Mouse (Mus musculus): Measurements from ENCODE around the gene Cadm1. TPM values are rescaled to one million over a fixed set of nuclear protein-coding genes. Genes with fewer than 3 reads are reported as not detected.
A peak's percentile ranks its signal among the peaks of the same experiment; 100 is the strongest.

Cadm1 gene
- polyA plus RNA-seq, 1 experiment: 9.3 TPM

DNA sequence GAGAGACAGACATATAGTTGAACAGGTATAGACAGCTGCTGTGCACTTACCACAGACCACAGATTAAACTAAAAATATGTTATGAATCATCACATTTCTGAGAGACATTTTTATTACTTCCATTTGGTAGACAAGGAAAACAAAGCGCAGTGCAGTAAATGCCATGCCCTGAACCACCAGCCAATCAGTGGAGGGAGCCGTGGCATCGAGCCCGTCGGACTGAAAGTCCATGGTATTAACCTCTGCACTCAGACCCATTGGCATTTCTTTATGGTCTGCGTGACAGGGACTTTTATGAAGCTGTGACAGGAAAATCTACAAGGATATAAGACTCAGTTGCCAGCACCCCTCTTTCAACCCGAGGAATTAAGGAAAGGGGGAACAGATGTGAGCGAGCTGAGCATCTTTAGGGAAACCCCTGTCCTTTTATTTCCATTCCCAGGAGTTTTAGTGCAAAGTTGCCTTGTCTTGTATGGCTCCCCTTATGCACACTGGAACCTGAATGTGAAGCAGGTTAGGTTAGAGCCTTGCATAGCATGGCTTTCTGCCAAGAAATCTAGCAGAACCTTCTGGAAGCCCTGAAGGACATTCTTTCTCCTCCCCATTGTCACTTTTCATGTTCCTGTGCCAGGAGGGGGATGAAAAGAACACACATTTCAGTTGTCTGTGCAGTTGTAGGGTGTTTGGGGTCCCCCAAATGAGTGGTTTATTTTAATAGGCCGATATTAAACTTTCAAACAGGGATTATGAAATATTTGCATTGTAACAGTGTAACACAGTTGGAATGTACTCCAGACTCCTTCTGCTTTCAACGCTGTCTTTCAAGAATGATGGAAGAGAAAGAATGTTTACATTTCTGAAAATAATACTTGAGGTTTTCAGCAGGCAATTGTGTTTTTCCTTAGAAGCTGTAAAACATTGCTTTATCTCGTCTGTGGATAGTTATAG is 145.1 kb downstream of the Cadm1 start:
- Histone ChIP-seq H3K4me3 (no peak overlapping the region), H3K79me2 (ENCODE audit: control insufficient read depth, insufficient read depth) (no peaks in the 10 kb centered on the region), H3K4me2 (ENCODE audit: low read depth) (peak overlapping the region; percentile 68), H3ac (ENCODE audit: control insufficient read depth, insufficient read length) (no peak overlapping the region), H3K27me3 (ENCODE audit: control insufficient read depth, insufficient read depth, insufficient read length) (no peaks in the 10 kb centered on the region), H3K36me3 (ENCODE audit: control insufficient read depth, insufficient read depth) (no peaks in the 10 kb centered on the region)
- TF ChIP-seq MYOD1 (IDR thresholded peaks at IDR 0.05; ENCODE audit: control insufficient read depth in 1 of 3, insufficient read length in 2 of 3, low read depth in 2 of 3) (peak in 1 of 3 experiments; percentile 22), POLR2A (IDR thresholded peaks at IDR 0.05; ENCODE audit: insufficient read length, low read depth) (no peak)

DNA sequence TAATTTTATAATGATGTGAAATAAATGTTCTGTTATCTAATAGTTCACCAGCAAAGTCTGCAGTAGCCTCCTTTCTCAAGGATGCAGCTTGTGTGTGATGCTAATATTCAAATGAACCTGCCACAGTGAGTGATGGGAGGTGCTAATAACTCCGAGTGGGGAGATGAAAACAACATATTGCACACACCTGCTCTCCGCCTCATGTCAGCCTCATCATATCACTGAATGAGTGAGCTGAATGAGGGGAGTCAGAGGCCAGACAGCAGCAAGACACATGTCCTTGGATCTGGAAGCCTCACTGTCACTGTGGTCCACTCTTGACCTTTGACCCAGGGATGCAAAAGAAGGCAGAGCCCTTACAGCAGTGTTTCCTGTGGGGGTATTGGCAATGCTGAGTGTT is 156.9 kb downstream of the Cadm1 start:
- Histone ChIP-seq H3ac (ENCODE audit: control insufficient read depth, insufficient read length) (no peak overlapping the region), H3K79me2 (ENCODE audit: control insufficient read depth, insufficient read depth) (no peaks in the 10 kb centered on the region), H3K27me3 (ENCODE audit: control insufficient read depth, insufficient read depth, insufficient read length) (no peaks in the 10 kb centered on the region), H3K4me2 (ENCODE audit: low read depth) (no peak overlapping the region), H3K36me3 (ENCODE audit: control insufficient read depth, insufficient read depth) (no peaks in the 10 kb centered on the region), H3K4me3 (no peak overlapping the region)
- TF ChIP-seq TCF3 (IDR thresholded peaks at IDR 0.05; ENCODE audit: insufficient read length, low read depth) (no peak), REST (IDR thresholded peaks at IDR 0.05; ENCODE audit: insufficient read depth, insufficient read length) (no peak), E2F4 (IDR thresholded peaks at IDR 0.05; ENCODE audit: insufficient read depth) (no peak), USF1 (IDR thresholded peaks at IDR 0.05; ENCODE audit: low read depth) (no peak), MYOD1 (IDR thresholded peaks at IDR 0.05; ENCODE audit: control insufficient read depth in 1 of 3, insufficient read length in 2 of 3, low read depth in 2 of 3) (no peak), TCF12 (IDR thresholded peaks at IDR 0.05; ENCODE audit: insufficient read depth, poor library complexity, severe bottlenecking) (no peak), POLR2AphosphoS2 (IDR thresholded peaks at IDR 0.05; ENCODE audit: insufficient read length, low read depth) (no peak), CEBPB (IDR thresholded peaks at IDR 0.05; ENCODE audit: insufficient read depth, poor library complexity, severe bottlenecking) (no peak), MYOG (IDR thresholded peaks at IDR 0.05; ENCODE audit: control insufficient read depth in 1 of 3, insufficient read depth in 1 of 3, insufficient read length in 2 of 3, low read depth in 2 of 3) (no peak), SRF (IDR thresholded peaks at IDR 0.05; ENCODE audit: control insufficient read depth, insufficient read length, low read depth) (no peak), POLR2A (IDR thresholded peaks at IDR 0.05; ENCODE audit: insufficient read length, low read depth) (no peak), MAX (IDR thresholded peaks at IDR 0.05; ENCODE audit: low read depth) (no peak)

DNA sequence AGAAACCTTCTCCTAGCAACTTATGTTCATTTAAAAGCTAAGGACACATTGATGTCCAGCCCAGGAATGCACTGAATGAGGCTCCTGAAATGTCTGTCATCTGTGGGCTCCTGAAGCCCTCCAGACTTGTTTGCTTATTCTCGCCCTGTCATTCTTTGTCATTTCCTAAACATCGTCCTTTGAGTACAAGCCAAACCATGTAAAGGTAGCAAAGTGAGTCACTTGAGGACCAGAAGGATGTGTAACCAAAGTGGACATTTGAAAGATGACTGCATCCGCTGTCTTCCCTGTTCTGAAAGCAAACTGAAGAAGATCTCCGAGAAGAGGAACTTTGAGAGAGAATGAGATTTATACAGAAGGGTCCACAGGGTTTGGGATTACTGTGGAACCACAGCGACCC is 157.6 kb downstream of the Cadm1 start:
- H3K36me3 ChIP-seq (ENCODE audit: control insufficient read depth, insufficient read depth): no peaks in the 10 kb centered on the region
- H3K79me2 ChIP-seq (ENCODE audit: control insufficient read depth, insufficient read depth): no peaks in the 10 kb centered on the region
- no peak overlapping the region for H3ac ChIP-seq (ENCODE audit: control insufficient read depth, insufficient read length)
- H3K4me3 ChIP-seq: no peak overlapping the region
- no peaks in the 10 kb centered on the region for H3K27me3 ChIP-seq (ENCODE audit: control insufficient read depth, insufficient read depth, insufficient read length)
- H3K4me2 ChIP-seq (ENCODE audit: low read depth): peak overlapping the region; percentile 58
- no peak for TF ChIP-seq MYOG (IDR thresholded peaks at IDR 0.05; ENCODE audit: control insufficient read depth in 1 of 3, insufficient read depth in 1 of 3, insufficient read length in 2 of 3, low read depth in 2 of 3)
- TF ChIP-seq MAX (IDR thresholded peaks at IDR 0.05; ENCODE audit: low read depth): no peak

DNA sequence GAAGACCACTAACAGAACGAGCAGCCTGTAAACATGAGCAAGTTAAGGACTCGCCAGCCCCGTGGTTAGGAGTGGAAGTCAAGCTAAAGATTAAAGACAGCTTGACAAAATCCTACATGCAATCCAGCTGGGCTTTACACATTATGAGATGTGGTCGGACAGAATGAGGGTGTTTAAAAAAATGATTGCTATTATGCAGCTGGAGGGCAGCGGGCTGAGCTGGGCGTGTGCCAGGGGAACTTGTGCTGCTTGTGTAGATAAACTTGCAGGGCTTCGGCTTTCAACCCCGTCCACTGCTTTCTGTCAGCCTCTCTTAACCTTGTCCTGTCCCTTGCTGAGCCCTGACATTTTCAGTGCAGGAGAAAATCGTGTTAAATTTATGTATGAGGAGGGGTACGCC is 158.3 kb downstream of the Cadm1 start:
- Histone ChIP-seq H3K4me2 (ENCODE audit: low read depth) (peak overlapping the region; percentile 58), H3ac (ENCODE audit: control insufficient read depth, insufficient read length) (no peak overlapping the region), H3K36me3 (ENCODE audit: control insufficient read depth, insufficient read depth) (no peaks in the 10 kb centered on the region), H3K79me2 (ENCODE audit: control insufficient read depth, insufficient read depth) (no peaks in the 10 kb centered on the region), H3K27me3 (ENCODE audit: control insufficient read depth, insufficient read depth, insufficient read length) (no peaks in the 10 kb centered on the region), H3K4me3 (no peak overlapping the region)
- TF ChIP-seq POLR2AphosphoS2 (IDR thresholded peaks at IDR 0.05; ENCODE audit: insufficient read length, low read depth) (no peak), TCF3 (IDR thresholded peaks at IDR 0.05; ENCODE audit: insufficient read length, low read depth) (no peak), MYOD1 (IDR thresholded peaks at IDR 0.05; ENCODE audit: control insufficient read depth in 1 of 3, insufficient read length in 2 of 3, low read depth in 2 of 3) (no peak), E2F4 (IDR thresholded peaks at IDR 0.05; ENCODE audit: insufficient read depth) (no peak), TCF12 (IDR thresholded peaks at IDR 0.05; ENCODE audit: insufficient read depth, poor library complexity, severe bottlenecking) (no peak), POLR2A (IDR thresholded peaks at IDR 0.05; ENCODE audit: insufficient read length, low read depth) (no peak), REST (IDR thresholded peaks at IDR 0.05; ENCODE audit: insufficient read depth, insufficient read length) (no peak), USF1 (IDR thresholded peaks at IDR 0.05; ENCODE audit: low read depth) (no peak), CEBPB (IDR thresholded peaks at IDR 0.05; ENCODE audit: insufficient read depth, poor library complexity, severe bottlenecking) (no peak), MYOG (IDR thresholded peaks at IDR 0.05; ENCODE audit: control insufficient read depth in 1 of 3, insufficient read depth in 1 of 3, insufficient read length in 2 of 3, low read depth in 2 of 3) (no peak), MAX (IDR thresholded peaks at IDR 0.05; ENCODE audit: low read depth) (no peak), SRF (IDR thresholded peaks at IDR 0.05; ENCODE audit: control insufficient read depth, insufficient read length, low read depth) (no peak)

DNA sequence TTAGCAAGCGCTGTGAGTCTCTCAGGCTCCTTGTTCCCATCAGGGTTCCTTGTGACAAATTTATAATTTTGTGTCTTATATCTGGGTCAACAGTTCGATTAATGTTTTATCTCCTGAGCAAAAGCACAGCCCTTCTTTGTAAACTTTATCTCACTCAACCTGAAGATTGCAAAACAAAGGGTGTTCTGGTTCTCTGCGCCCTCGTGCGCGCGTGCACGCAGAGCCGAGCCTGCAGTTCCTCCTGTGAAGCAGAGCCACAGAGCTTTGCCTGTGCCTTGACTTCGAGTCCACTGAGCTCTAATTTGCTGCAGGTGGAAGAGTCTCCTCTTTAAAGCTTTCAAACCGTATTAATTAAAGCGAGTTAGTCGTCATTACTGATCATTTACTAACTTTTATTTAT is 162.9 kb downstream of the Cadm1 start:
- TF ChIP-seq MYOD1 (IDR thresholded peaks at IDR 0.05; ENCODE audit: control insufficient read depth in 1 of 3, insufficient read length in 2 of 3, low read depth in 2 of 3): no peak
- no peak for TF ChIP-seq E2F4 (IDR thresholded peaks at IDR 0.05; ENCODE audit: insufficient read depth)
- TF ChIP-seq TCF3 (IDR thresholded peaks at IDR 0.05; ENCODE audit: insufficient read length, low read depth): no peak
- Histone ChIP-seq H3K79me2 (ENCODE audit: control insufficient read depth, insufficient read depth) (no peaks in the 10 kb centered on the region), H3ac (ENCODE audit: control insufficient read depth, insufficient read length) (no peak overlapping the region), H3K4me3 (no peak overlapping the region), H3K4me2 (ENCODE audit: low read depth) (no peak overlapping the region), H3K27me3 (ENCODE audit: control insufficient read depth, insufficient read depth, insufficient read length) (no peaks in the 10 kb centered on the region), H3K36me3 (ENCODE audit: control insufficient read depth, insufficient read depth) (no peaks in the 10 kb centered on the region)
